Mouse (Mus musculus): ENCODE measurements around the gene Pih1d3.

Pih1d3 gene

GRCm38 (mm10) chr1:31222564-31222963 is at the start of gene Pih1d3, which contains the start of gene 4931428L18Rik:
TSS of gene Pih1d3 (plus strand) at chr1:31222838.
TSS of gene 4931428L18Rik (minus strand) at chr1:31222684.
- DNase-seq, result no peak

- DNase-seq, result no peak
Measured at GRCm38 (mm10) chr1:31175401-31175800, 47.2 kb upstream of the Pih1d3 start.

GRCm38 (mm10) chr1:31176101-31176500 is 46.5 kb upstream of the Pih1d3 start, which contains the start of gene Lgsn:
TSS of gene Lgsn (plus strand) at chr1:31176401.
- DNase-seq, result no peak

- no peak for DNase-seq
Measured at GRCm38 (mm10) chr1:31178264-31178663, 44.4 kb upstream of the Pih1d3 start.

GRCm38 (mm10) chr1:31190237-31190866 is 32.3 kb upstream of the Pih1d3 start:
- DNase-seq, result no peak

- no peak for DNase-seq
Measured at GRCm38 (mm10) chr1:31195633-31196032, 27.0 kb upstream of the Pih1d3 start.

GRCm38 (mm10) chr1:31196959-31197358 is 25.7 kb upstream of the Pih1d3 start:
- DNase-seq, result no peak

GRCm38 (mm10) chr1:31203771-31204170 is 18.9 kb upstream of the Pih1d3 start:
- DNase-seq, result no peak

- no peak for DNase-seq
Measured at GRCm38 (mm10) chr1:31205346-31205745, 17.3 kb upstream of the Pih1d3 start.

GRCm38 (mm10) chr1:31205770-31206169 is 16.9 kb upstream of the Pih1d3 start:
- DNase-seq, result no peak

GRCm38 (mm10) chr1:31210144-31210543 is 12.5 kb upstream of the Pih1d3 start:
- DNase-seq, result no peak

- DNase-seq, result no peak
Measured at GRCm38 (mm10) chr1:31214831-31215230, 7.8 kb upstream of the Pih1d3 start.

- no peak for DNase-seq
Measured at GRCm38 (mm10) chr1:31220599-31221250, 1.9 kb upstream of the Pih1d3 start.

- peak; percentile 20 for DNase-seq
Measured at GRCm38 (mm10) chr1:31233319-31234036, 10.8 kb downstream of the Pih1d3 start.

GRCm38 (mm10) chr1:31260218-31260923 is 37.7 kb downstream of the Pih1d3 start:
- no peak for DNase-seq
